Mouse (Mus musculus) C2C12 (cell line): ENCODE results near the gene Zfp423. TPM values are rescaled to one million over a fixed set of nuclear protein-coding genes. Genes with fewer than 3 reads are reported as not detected.

ENCODE experiments used
- H3K27me3 ChIP-seq: one replicate; pipeline ENCODE4 v1.6.1; 2011; ENCODE audit not compliant: control insufficient read depth, insufficient read depth, insufficient read length
- H3K36me3 ChIP-seq: one replicate; pipeline ENCODE4 v1.6.1; 2011; ENCODE audit not compliant: control insufficient read depth, insufficient read depth
- H3K4me3 ChIP-seq: one replicate; pipeline ENCODE4 v1.5.1; 2011; ENCODE audit warnings: mild to moderate bottlenecking, control low read depth; ENCODE audit not compliant: poor library complexity, insufficient read depth, severe bottlenecking
- H3K79me2 ChIP-seq: one replicate; pipeline ENCODE4 v1.6.1; 2011; ENCODE audit not compliant: control insufficient read depth, insufficient read depth
- H3K79me3 ChIP-seq: one replicate; pipeline ENCODE4 v1.6.1; 2011; ENCODE audit warnings: low read depth, control low read depth
- H3ac ChIP-seq: one replicate; pipeline ENCODE3; 2011; ENCODE audit warnings: low read depth; ENCODE audit not compliant: control insufficient read depth, insufficient read length
- CEBPB ChIP-seq: IDR thresholded peaks from one replicate; pipeline ENCODE4 v1.6.1; 2011; ENCODE audit warnings: low read depth, mild to moderate bottlenecking, control low read depth, moderate library complexity
- CTCF ChIP-seq: IDR thresholded peaks from one replicate; pipeline ENCODE4 v1.5.1; 2011; ENCODE audit not compliant: control insufficient read depth, insufficient read depth, insufficient read length
- FOSL1 ChIP-seq: IDR thresholded peaks from one replicate; pipeline ENCODE4 v1.8.0; 2011; ENCODE audit warnings: mild to moderate bottlenecking, low read length; ENCODE audit not compliant: poor library complexity, insufficient read depth, severe bottlenecking
- MAX ChIP-seq: IDR thresholded peaks from one replicate; pipeline ENCODE4 v1.6.1; 2011; ENCODE audit warnings: mild to moderate bottlenecking, control low read depth
- MYOD1 ChIP-seq: IDR thresholded peaks from one replicate; pipeline ENCODE4 v1.6.1; 2011; ENCODE audit warnings: low read depth; ENCODE audit not compliant: control insufficient read depth, insufficient read length
- MYOG ChIP-seq: IDR thresholded peaks from one replicate; pipeline ENCODE4 v1.6.1; 2011; ENCODE audit not compliant: control insufficient read depth, insufficient read length; ENCODE audit errors: extremely low read depth
- USF1 ChIP-seq: IDR thresholded peaks from one replicate; pipeline ENCODE4 v1.6.1; 2011; ENCODE audit warnings: low read depth, mild to moderate bottlenecking, control low read depth, moderate library complexity
- polyA plus RNA-seq: library from polyadenylated mRNA; unstranded; fragments of >200 nt; fragmentation: generic; extraction: Trizol; gene quantifications from one replicate; pipeline ENCODE4 v1.2.1, GENCODE M21; 2012; ENCODE audit warnings: missing spikeins

Zfp423 gene
- polyA plus RNA-seq, 1 experiment: 0.14 TPM

DNA sequence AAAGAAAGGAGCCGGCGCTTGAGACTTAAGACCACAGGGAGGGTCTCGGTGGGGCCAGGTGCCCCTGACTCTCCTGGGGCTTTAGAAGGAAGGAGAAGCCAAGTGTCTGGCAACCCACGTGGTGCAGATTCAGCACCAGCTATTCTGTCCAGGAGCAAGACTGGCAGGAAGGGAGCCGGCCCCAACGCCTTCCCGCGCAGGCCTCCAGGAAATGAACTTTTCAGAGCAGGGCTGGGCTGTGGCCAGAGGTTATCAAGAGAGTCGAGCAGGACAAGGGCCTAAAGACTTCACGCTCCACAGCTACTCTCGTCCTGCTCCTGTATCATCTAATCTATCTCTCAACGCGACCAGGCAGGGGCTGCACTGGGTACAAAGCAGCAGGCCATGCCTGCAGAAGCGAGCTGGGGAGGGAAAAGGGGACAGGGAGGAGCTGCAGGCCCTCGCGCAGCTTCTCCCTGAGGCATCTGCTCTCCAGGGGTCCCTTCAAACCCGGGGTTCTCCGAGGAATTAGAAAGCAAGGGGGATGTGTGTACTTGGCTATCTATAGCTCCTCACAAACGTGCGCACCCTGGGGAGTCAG is 1.4 kb downstream of the Zfp423 start:
- Histone ChIP-seq H3K4me3 (no peak overlapping the region), H3K79me3 (no peaks in the 10 kb centered on the region), H3K27me3 (peaks cover 41% of the 10 kb centered on the region), H3ac (no peak overlapping the region), H3K36me3 (no peaks in the 10 kb centered on the region), H3K79me2 (no peaks in the 10 kb centered on the region)
- no peak for TF ChIP-seq FOSL1
- no peak for TF ChIP-seq CTCF
- TF ChIP-seq MYOG: no peak
- TF ChIP-seq MYOD1: no peak
- no peak for TF ChIP-seq MAX
- TF ChIP-seq USF1: no peak
- TF ChIP-seq CEBPB: no peak

- Histone ChIP-seq H3K4me3 (no peak overlapping the region), H3K27me3 (peaks cover 22% of the 10 kb centered on the region)
Measured at GRCm38 (mm10) chr8:87956001-87956400, 3.4 kb downstream of the Zfp423 start.

DNA sequence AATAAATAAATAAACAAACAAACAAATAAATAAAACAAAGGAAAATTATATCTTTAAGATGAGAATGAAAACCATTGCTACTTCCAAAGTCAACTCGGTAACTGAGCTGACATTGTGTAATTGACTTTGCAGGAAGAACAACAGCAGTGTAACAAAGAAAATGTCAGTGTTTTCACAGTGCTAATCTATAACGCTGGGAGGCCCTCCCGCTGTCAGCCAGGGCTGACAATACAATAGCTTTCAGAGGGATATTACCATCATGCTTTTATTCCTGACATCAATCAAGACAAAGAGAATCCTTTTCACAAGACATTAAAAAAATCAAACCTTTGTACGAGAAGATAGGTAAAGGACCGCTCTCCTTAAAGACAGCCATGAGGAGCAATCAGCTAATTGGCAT is 5.9 kb downstream of the Zfp423 start:
- H3K79me2 ChIP-seq: no peaks in the 10 kb centered on the region
- no peaks in the 10 kb centered on the region for H3K79me3 ChIP-seq
- H3K36me3 ChIP-seq: no peaks in the 10 kb centered on the region
- H3ac ChIP-seq: no peak overlapping the region
- H3K4me3 ChIP-seq: no peak overlapping the region
- TF ChIP-seq MYOG: no peak
- peaks cover 9% of the 10 kb centered on the region for H3K27me3 ChIP-seq

More at GRCm38 (mm10) chr8:87956001-87956400, 3.4 kb downstream of the Zfp423 start:
- no peaks in the 10 kb centered on the region for H3K79me2 ChIP-seq
- no peaks in the 10 kb centered on the region for H3K36me3 ChIP-seq
- no peak overlapping the region for H3ac ChIP-seq
- no peak for TF ChIP-seq CEBPB
- no peak for TF ChIP-seq MAX
- no peak for TF ChIP-seq USF1
- no peak for TF ChIP-seq CTCF
- no peak for TF ChIP-seq MYOG
- no peak for TF ChIP-seq FOSL1
- no peak for TF ChIP-seq MYOD1
- no peaks in the 10 kb centered on the region for H3K79me3 ChIP-seq

GRCm38 (mm10) chr8:87952298-87952697 is 7.1 kb downstream of the Zfp423 start:
- H3K36me3 ChIP-seq: no peaks in the 10 kb centered on the region
- TF ChIP-seq USF1 (no peak), MYOD1 (no peak), MAX (no peak), CTCF (no peak), MYOG (no peak), FOSL1 (no peak), CEBPB (no peak)
- H3K27me3 ChIP-seq: peaks cover 7% of the 10 kb centered on the region
- H3ac ChIP-seq: no peak overlapping the region
- H3K4me3 ChIP-seq: no peak overlapping the region
- H3K79me3 ChIP-seq: no peaks in the 10 kb centered on the region
- no peaks in the 10 kb centered on the region for H3K79me2 ChIP-seq

DNA sequence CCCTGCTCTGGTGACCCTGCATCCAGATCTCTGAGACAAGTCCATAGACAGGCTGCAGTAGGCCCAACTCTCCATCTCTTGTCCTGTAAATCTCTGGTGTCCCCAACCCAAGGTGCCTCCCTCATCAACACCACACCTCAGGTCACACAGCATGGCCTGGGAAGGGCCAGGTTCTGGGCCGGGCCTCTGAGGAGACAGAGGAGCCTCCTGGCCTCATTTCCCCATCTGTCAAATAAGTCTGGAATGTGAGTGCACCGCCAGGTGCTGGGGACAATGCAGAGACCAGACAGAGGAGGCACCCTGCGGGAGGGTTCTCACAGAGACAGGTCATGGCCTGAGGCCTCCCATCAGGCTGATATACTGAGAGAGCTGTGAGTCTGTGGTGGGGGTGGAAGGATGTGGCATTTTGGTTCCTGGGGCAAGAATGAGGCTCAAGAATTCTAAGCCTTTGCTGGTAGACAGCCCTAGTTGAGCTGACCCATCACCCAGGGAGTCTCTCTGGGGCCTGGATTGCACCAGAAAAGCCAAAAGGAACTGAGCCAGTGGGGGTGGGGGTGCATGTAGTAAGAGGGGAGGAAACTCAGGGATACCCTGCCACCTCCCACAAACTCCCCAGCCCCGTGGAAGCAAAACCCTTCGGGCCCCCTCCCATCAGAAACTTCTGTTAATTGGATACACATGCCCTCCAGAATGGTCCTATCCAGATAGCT is 15.0 kb downstream of the Zfp423 start:
- no peak overlapping the region for H3ac ChIP-seq
- no peaks in the 10 kb centered on the region for H3K36me3 ChIP-seq
- no peaks in the 10 kb centered on the region for H3K79me3 ChIP-seq
- TF ChIP-seq MAX (no peak), CEBPB (no peak), MYOD1 (no peak), MYOG (no peak)
- no peaks in the 10 kb centered on the region for H3K79me2 ChIP-seq
- H3K27me3 ChIP-seq: peaks cover 13% of the 10 kb centered on the region
- no peak overlapping the region for H3K4me3 ChIP-seq

GRCm38 (mm10) chr8:87943651-87944091 is 15.7 kb downstream of the Zfp423 start:
- Histone ChIP-seq H3K36me3 (no peaks in the 10 kb centered on the region), H3K79me3 (no peaks in the 10 kb centered on the region), H3K27me3 (peaks cover 13% of the 10 kb centered on the region), H3K4me3 (no peak overlapping the region), H3ac (no peak overlapping the region), H3K79me2 (no peaks in the 10 kb centered on the region)
- TF ChIP-seq MYOG (no peak), MAX (no peak), FOSL1 (no peak)
